ENCODE assay signal across 25 mouse cellular contexts in the genomic region with DNA sequence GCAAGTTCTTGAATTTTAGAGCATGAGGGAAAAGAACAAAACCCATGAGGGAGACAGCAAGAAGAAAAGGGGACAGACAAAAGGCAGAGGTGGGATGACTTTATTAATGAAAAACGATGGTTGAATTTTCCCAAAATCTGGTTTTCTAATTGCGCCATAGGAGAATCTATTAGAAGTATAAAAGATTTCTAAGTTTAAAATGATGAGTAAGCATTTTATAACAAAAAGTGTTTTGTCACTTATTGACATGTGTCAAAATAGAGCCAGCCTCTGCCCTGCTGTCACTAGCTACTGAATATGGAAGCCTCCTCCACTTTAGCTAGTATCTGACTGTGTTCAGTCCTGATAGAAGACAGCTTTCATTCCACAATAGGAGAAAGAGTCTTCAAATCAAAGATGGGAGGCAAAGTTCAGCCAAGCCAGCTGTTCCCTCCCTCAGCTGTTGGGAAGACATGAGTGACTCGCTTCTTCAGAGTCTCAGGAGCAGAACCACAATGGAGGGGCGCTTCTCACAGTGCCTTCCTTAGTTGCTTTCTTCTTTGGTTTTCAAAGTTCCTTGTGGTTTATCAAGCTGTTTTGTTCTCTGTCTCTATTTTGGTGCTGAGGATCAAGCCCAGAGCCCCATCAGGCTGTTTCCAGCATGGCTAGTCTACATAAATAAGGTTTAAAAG.
A peak's percentile ranks its signal among the peaks of the same experiment; 100 is the strongest.
DNase-seq lines count a peak whose midpoint lies in the region; ATAC-seq and TF ChIP-seq lines count a peak whose summit lies in the region.
"Had no signal": no experiment of that assay in that cellular context is flagged by ENCODE, and none has a peak within 500 bp of the region (broad histone marks: within the 10 kb centered on the region; RNA-seq: fewer than 3 reads in every experiment).

No protein-coding gene starts in this region.

- 85% methylated on average over 4 of the region's 4 CpGs for WGBS in liver, embryonic 13.5 days (ENCODE audit: insufficient replicate concordance)
- 89% methylated on average over 4 of the region's 4 CpGs for WGBS in liver, embryonic 12.5 days (ENCODE audit: insufficient replicate concordance)
- 89% methylated on average over 4 of the region's 4 CpGs for WGBS in stomach, postnatal 0 days

- no peak overlapping the region for H3K4me3 ChIP-seq in liver, embryonic 13.5 days (replicated peaks)
- no peak overlapping the region for H3K4me3 ChIP-seq in liver, embryonic 12.5 days
- H3K4me3 ChIP-seq in ES-E14 (ENCODE audit: insufficient read depth in 1 of 2, low read depth in 1 of 2, low read length in 2 of 2, poor library complexity in 1 of 2, severe bottlenecking in 1 of 2) = no peak overlapping the region
- no peak overlapping the region for H3K4me3 ChIP-seq in stomach, postnatal 0 days (ENCODE audit: low read depth, low read length)
- H3K4me3 ChIP-seq: embryonic facial prominence, embryonic 15.5 days; erythroblast, embryonic 14.5 days; forebrain, embryonic 10.5 days; heart, embryonic 10.5 days; hindbrain, embryonic 12.5 days had no signal

- H3K4me1 ChIP-seq in liver, embryonic 13.5 days (replicated peaks) = peaks cover 11% of the 10 kb centered on the region; the same call in 1 of the 2 replicates
- H3K4me1 ChIP-seq in liver, embryonic 12.5 days = 0 out of 2 replicates have a peak, but pooled peaks cover 2% of the 10 kb centered on the region
- no peaks in the 10 kb centered on the region for H3K4me1 ChIP-seq in ES-E14 (ENCODE audit: control insufficient read depth in 2 of 2, insufficient read depth in 2 of 2, low read length in 2 of 2, poor library complexity in 1 of 2)
- no peaks in the 10 kb centered on the region for H3K4me1 ChIP-seq in stomach, postnatal 0 days (replicated peaks; ENCODE audit: control insufficient read depth, insufficient read depth)
- H3K4me1 ChIP-seq: embryonic facial prominence, embryonic 15.5 days; heart, embryonic 10.5 days had no signal

- H3K27me3 ChIP-seq in liver, embryonic 13.5 days = no peaks in the 10 kb centered on the region
- H3K27me3 ChIP-seq in liver, embryonic 12.5 days (replicated peaks) = no peaks in the 10 kb centered on the region
- H3K27me3 ChIP-seq in stomach, postnatal 0 days (ENCODE audit: control insufficient read depth, insufficient read depth, low read length) = no peaks in the 10 kb centered on the region
- H3K27me3 ChIP-seq: embryonic facial prominence, embryonic 15.5 days; hindbrain, embryonic 12.5 days; Patski had no signal

- peaks cover 6% of the 10 kb centered on the region for H3K36me3 ChIP-seq in liver, embryonic 13.5 days
- peaks cover 17% of the 10 kb centered on the region for H3K36me3 ChIP-seq in liver, embryonic 12.5 days
- no peaks in the 10 kb centered on the region for H3K36me3 ChIP-seq in ES-E14 (ENCODE audit: control insufficient read depth, insufficient read depth, low read length, poor library complexity, severe bottlenecking)
- H3K36me3 ChIP-seq in stomach, postnatal 0 days (ENCODE audit: control insufficient read depth, insufficient read depth, low read length) = no peaks in the 10 kb centered on the region
- H3K36me3 ChIP-seq: embryonic facial prominence, embryonic 15.5 days; hindbrain, embryonic 12.5 days had no signal

- no peak overlapping the region for H3K9ac ChIP-seq in liver, embryonic 13.5 days
- H3K9ac ChIP-seq in liver, embryonic 12.5 days = no peak overlapping the region
- H3K9ac ChIP-seq in ES-E14 (ENCODE audit: insufficient read depth, low read depth, low read length, poor library complexity, severe bottlenecking) = no peak overlapping the region
- no peak overlapping the region for H3K9ac ChIP-seq in stomach, postnatal 0 days (ENCODE audit: low read length)
- H3K9ac ChIP-seq: embryonic facial prominence, embryonic 15.5 days; hindbrain, embryonic 12.5 days had no signal

- no peaks in the 10 kb centered on the region for H3K9me3 ChIP-seq in liver, embryonic 13.5 days (replicated peaks)
- no peaks in the 10 kb centered on the region for H3K9me3 ChIP-seq in liver, embryonic 12.5 days (replicated peaks)
- no peaks in the 10 kb centered on the region for H3K9me3 ChIP-seq in ES-E14 (ENCODE audit: control insufficient read depth, insufficient read depth, low read depth, low read length)
- no peaks in the 10 kb centered on the region for H3K9me3 ChIP-seq in stomach, postnatal 0 days (ENCODE audit: control insufficient read depth, low read length)
- H3K9me3 ChIP-seq: embryonic facial prominence, embryonic 15.5 days; heart, embryonic 10.5 days; hindbrain, embryonic 12.5 days had no signal

- in situ Hi-C loops in ES-E14 (cut with MboI; ENCODE audit: low sequenced_read_pairs in 2 of 2, unreplicated experiment in 2 of 2) = no loop called here

- H3K27ac ChIP-seq in liver, embryonic 13.5 days = peak overlapping the region; percentile 13; the same call in 1 of the 2 replicates
- no peak overlapping the region for H3K27ac ChIP-seq in liver, embryonic 12.5 days
- H3K27ac ChIP-seq in ES-E14 (ENCODE audit: insufficient read depth, low read depth, low read length, poor library complexity, severe bottlenecking) = no peak overlapping the region
- H3K27ac ChIP-seq in stomach, postnatal 0 days (replicated peaks) = no peak overlapping the region
- H3K27ac ChIP-seq: embryonic facial prominence, embryonic 15.5 days; forebrain, embryonic 10.5 days; heart, embryonic 10.5 days; hindbrain, embryonic 12.5 days had no signal

- ATAC-seq in liver, embryonic 13.5 days (ENCODE audit: low read depth) = no peak
- ATAC-seq in liver, embryonic 12.5 days = no peak
- ATAC-seq in monocyte, adult 5-6 weeks (replicated peaks; ENCODE audit: insufficient number of reproducible peaks, low FRiP score, low TSS enrichment, poor library complexity, severe bottlenecking) = no peak
- no peak for ATAC-seq in stomach, postnatal 0 days (ENCODE audit: low FRiP score, low TSS enrichment)
- ATAC-seq: activated CD4-positive, CD25-positive, alpha-beta regulatory T cell, adult 4 months; forebrain, embryonic 14.5 days; hindbrain, embryonic 16.5 days; Patski had no signal

- TF ChIP-seq EP300 in stomach, postnatal 0 days (optimal IDR thresholded peaks at IDR 0.05) = no peak

- no peak overlapping the region for H3K4me2 ChIP-seq in liver, embryonic 13.5 days
- H3K4me2 ChIP-seq in liver, embryonic 12.5 days = no peak overlapping the region
- no peak overlapping the region for H3K4me2 ChIP-seq in stomach, postnatal 0 days (replicated peaks; ENCODE audit: low read depth)
- H3K4me2 ChIP-seq: embryonic facial prominence, embryonic 15.5 days; hindbrain, embryonic 12.5 days had no signal

- no peak for TF ChIP-seq CTCF in stomach, postnatal 0 days (IDR thresholded peaks at IDR 0.05; ENCODE audit: low read depth)

- no peak for DNase-seq in liver, embryonic 13.5 days
- peak; percentile 57 for DNase-seq in thymus, postnatal 0 days (ENCODE audit: low spot score)
- DNase-seq in thymus, postnatal 4 days = no peak
- no peak for DNase-seq in ES-E14 (ENCODE audit: low read depth, low spot score)
- no peak for DNase-seq in stomach, postnatal 0 days (ENCODE audit: low spot score)
- DNase-seq: adrenal gland, postnatal 10 days; cerebellum, adult 11 months; cerebellum, adult 8-10 months; cerebellum, postnatal 14 days; embryo, embryonic 11 days; gastrocnemius, postnatal 10 days; heart, adult 18-20 months; heart, postnatal 10 days; heart, postnatal 4 days had no signal

TF ChIP-seq in ES-E14, 5 proteins besides CTCF, POLR2A, EP300 and RAD21:
- no peak for TF ChIP-seq ZC3H11A (IDR thresholded peaks at IDR 0.05; ENCODE audit: borderline replicate concordance, low read depth, low read length)
- peak; percentile 87 for TF ChIP-seq MAFK (IDR thresholded peaks at IDR 0.05; ENCODE audit: insufficient read depth, low read depth, low read length)
